8 mouse cellular contexts compared by ENCODE assay signal in genomic region chr10:128188242-128188877, GRCm38 (mm10). TPM values are rescaled to one million over a fixed set of nuclear protein-coding genes. Genes with fewer than 3 reads are reported as not detected.
DNase-seq lines count a peak whose midpoint lies in the region; ATAC-seq and TF ChIP-seq lines count a peak whose summit lies in the region.

No protein-coding gene starts in this region.

- intact Hi-C loops in heart, postnatal 10 days (cut with DNase I) = loop anchor here (5.0 kb wide), 1 partner anchor 231 kb away; no protein-coding TSS in a partner anchor
- intact Hi-C loops in left cerebral cortex, adult 2 months (cut with DNase I) = loop anchor here (2.0 to 5.0 kb wide), 3 partner anchors 98 to 241 kb away; partner anchors contain the start of genes Baz2a and Prim1

- H3K4me3 ChIP-seq in hindbrain, embryonic 11.5 days (ENCODE audit: low read depth, low read length) = no peak overlapping the region
- H3K4me3 ChIP-seq in hindbrain, embryonic 16.5 days (ENCODE audit: low read length) = no peak overlapping the region
- no peak overlapping the region for H3K4me3 ChIP-seq in left cerebral cortex, adult 2 months

- WGBS in hindbrain, embryonic 11.5 days = 45% methylated on average over 2 of the region's 2 CpGs
- 40% methylated on average over 2 of the region's 2 CpGs for whole genome bisulfite sequencing in hindbrain, embryonic 16.5 days

- no peaks in the 10 kb centered on the region for H3K36me3 ChIP-seq in hindbrain, embryonic 11.5 days (ENCODE audit: control insufficient read depth, insufficient read depth, low read length)
- no peaks in the 10 kb centered on the region for H3K36me3 ChIP-seq in hindbrain, embryonic 16.5 days (ENCODE audit: control insufficient read depth, insufficient read depth, low read length)

- H3K4me2 ChIP-seq in hindbrain, embryonic 11.5 days (replicated peaks; ENCODE audit: low read depth, low read length) = no peak overlapping the region
- H3K4me2 ChIP-seq in hindbrain, embryonic 16.5 days (ENCODE audit: low read length) = no peak overlapping the region

- no peaks in the 10 kb centered on the region for H3K4me1 ChIP-seq in hindbrain, embryonic 11.5 days (replicated peaks; ENCODE audit: control insufficient read depth, insufficient read depth, low read length)
- no peaks in the 10 kb centered on the region for H3K4me1 ChIP-seq in hindbrain, embryonic 16.5 days (ENCODE audit: control insufficient read depth, insufficient read depth, low read depth, low read length)

- no peak overlapping the region for H3K9ac ChIP-seq in hindbrain, embryonic 11.5 days (ENCODE audit: low read depth, low read length)
- no peak overlapping the region for H3K9ac ChIP-seq in hindbrain, embryonic 16.5 days (ENCODE audit: low read depth, low read length)

- no peaks in the 10 kb centered on the region for H3K9me3 ChIP-seq in hindbrain, embryonic 11.5 days (ENCODE audit: control insufficient read depth, low read length)
- no peaks in the 10 kb centered on the region for H3K9me3 ChIP-seq in hindbrain, embryonic 16.5 days (ENCODE audit: control insufficient read depth, low read length)

- H3K27me3 ChIP-seq in hindbrain, embryonic 11.5 days (ENCODE audit: control insufficient read depth, insufficient read depth, low read length) = no peaks in the 10 kb centered on the region
- no peaks in the 10 kb centered on the region for H3K27me3 ChIP-seq in hindbrain, embryonic 16.5 days (replicated peaks; ENCODE audit: control insufficient read depth, insufficient read depth, low read length)

- peak; percentile 84 for DNase-seq in hindbrain, embryonic 11.5 days (ENCODE audit: low spot score)
- DNase-seq in adrenal gland, adult 18-20 months (ENCODE audit: low spot score in 2 of 2) = peak; percentile 70 to 77
- DNase-seq in embryo, embryonic 11.5 days (ENCODE audit: low read depth, low spot score) = peak; percentile 67
- DNase-seq in heart, postnatal 10 days = peak; percentile 80 to 86
- peak; percentile 70 to 75 for DNase-seq in left cerebral cortex, adult 2 months (ENCODE audit: extremely low spot score in 1 of 2, low spot score in 2 of 2)
- peak; percentile 83 for DNase-seq in mesoderm, embryonic 11.5 days (ENCODE audit: low read depth, low spot score)
- DNase-seq in spleen, postnatal 36 days (ENCODE audit: low spot score in 2 of 2) = peak; percentile 54 to 67

- TF ChIP-seq CTCF in left cerebral cortex, adult 2 months (IDR thresholded peaks at IDR 0.05) = peak; percentile 88

- H3K27ac ChIP-seq in hindbrain, embryonic 11.5 days (ENCODE audit: low read depth, low read length) = no peak overlapping the region
- H3K27ac ChIP-seq in hindbrain, embryonic 16.5 days (ENCODE audit: low read depth, low read length) = no peak overlapping the region
- no peak overlapping the region for H3K27ac ChIP-seq in left cerebral cortex, adult 2 months

- no peak for ATAC-seq in hindbrain, embryonic 11.5 days (ENCODE audit: low FRiP score)
- no peak for ATAC-seq in hindbrain, embryonic 16.5 days

RNA-seq across cellular contexts. Expression of gene Gls2, which starts 5.9 kb away (rescaled TPM):
- 1.3 and 1.5 TPM in 2 replicates for polyA plus RNA-seq in hindbrain, embryonic 11.5 days (2014; fragmentation: Nextera tagmentation; extraction: Ambion mirVana)
- polyA plus RNA-seq in hindbrain, embryonic 16.5 days (2015; fragmentation: Nextera tagmentation; extraction: Ambion mirVana) = 1.8 and 2.4 TPM in 2 replicates
- 1 to 10 TPM; 2.9 TPM for total RNA-seq in adrenal gland, adult 18-20 months (2021)
- under 1 TPM; 0.64 to 0.67 TPM for total RNA-seq in heart, postnatal 10 days (2021)
- 10 to 100 TPM; 36.2 to 37.1 TPM for total RNA-seq in left cerebral cortex, adult 2 months (2021)

RNA-seq across cellular contexts. Expression of gene Rbms2, which starts 8.3 kb away (rescaled TPM):
- polyA plus RNA-seq in hindbrain, embryonic 11.5 days (2014; fragmentation: Nextera tagmentation; extraction: Ambion mirVana) = 18.9 and 19.5 TPM in 2 replicates
- 8.2 and 10.7 TPM in 2 replicates for polyA plus RNA-seq in hindbrain, embryonic 16.5 days (2015; fragmentation: Nextera tagmentation; extraction: Ambion mirVana)
- 100 to 1,000 TPM in 1 of 2 experiments, 10 to 100 TPM in 1; 90.1 to 106 TPM for total RNA-seq in adrenal gland, adult 18-20 months (2021)
- 10 to 100 TPM; 82.8 to 91.0 TPM for total RNA-seq in heart, postnatal 10 days (2021)
- total RNA-seq in left cerebral cortex, adult 2 months (2021) = 10 to 100 TPM; 15.6 to 16.4 TPM

RNA-seq across cellular contexts. Expression of gene Spryd4, which starts 23.2 kb away (rescaled TPM):
- 25.2 and 31.1 TPM in 2 replicates for polyA plus RNA-seq in hindbrain, embryonic 11.5 days (2014; fragmentation: Nextera tagmentation; extraction: Ambion mirVana)
- 23.6 and 25.5 TPM in 2 replicates for polyA plus RNA-seq in hindbrain, embryonic 16.5 days (2015; fragmentation: Nextera tagmentation; extraction: Ambion mirVana)
- 10 to 100 TPM; 15.4 to 17.7 TPM for total RNA-seq in adrenal gland, adult 18-20 months (2021)
- total RNA-seq in heart, postnatal 10 days (2021) = 10 to 100 TPM; 42.1 to 44.6 TPM
- total RNA-seq in left cerebral cortex, adult 2 months (2021) = 10 to 100 TPM in 1 of 2 experiments, 1 to 10 TPM in 1; 9.5 to 10.4 TPM

RNA-seq across cellular contexts. Expression of gene Mip, which starts 37.3 kb away (rescaled TPM):
- 0.11 TPM in 1 of 2 replicates, not detected in the other for polyA plus RNA-seq in hindbrain, embryonic 11.5 days (2014; fragmentation: Nextera tagmentation; extraction: Ambion mirVana)
- 0.11 and 0.24 TPM in 2 replicates for polyA plus RNA-seq in hindbrain, embryonic 16.5 days (2015; fragmentation: Nextera tagmentation; extraction: Ambion mirVana)
- total RNA-seq in adrenal gland, adult 18-20 months (2021) = not detected
- total RNA-seq in heart, postnatal 10 days (2021) = not detected
- not detected for total RNA-seq in left cerebral cortex, adult 2 months (2021)

RNA-seq across cellular contexts. Expression of gene Timeless, which starts 43.5 kb away (rescaled TPM):
- 43.1 and 43.8 TPM in 2 replicates for polyA plus RNA-seq in hindbrain, embryonic 11.5 days (2014; fragmentation: Nextera tagmentation; extraction: Ambion mirVana)
- polyA plus RNA-seq in hindbrain, embryonic 16.5 days (2015; fragmentation: Nextera tagmentation; extraction: Ambion mirVana) = 19.7 and 22.4 TPM in 2 replicates
- 1 to 10 TPM; 3.9 to 5.4 TPM for total RNA-seq in adrenal gland, adult 18-20 months (2021)
- total RNA-seq in heart, postnatal 10 days (2021) = 10 to 100 TPM; 11.5 to 17.3 TPM
- total RNA-seq in left cerebral cortex, adult 2 months (2021) = 1 to 10 TPM; 8.2 to 9.1 TPM

Comparison
In these comparisons a context has a peak if more than half of its experiments do, and no peak if none do; other contexts are left out.
1. RNA of gene Gls2, which starts 5.9 kb away (total RNA-seq): 36.2 to 37.1 TPM in left cerebral cortex, adult 2 months; 2.9 TPM in adrenal gland, adult 18-20 months and 0.64 to 0.67 TPM in heart, postnatal 10 days; every median in the first group is over 4 times any median in the second.
2. RNA of gene Rbms2, which starts 8.3 kb away (total RNA-seq): 90.1 to 106 TPM in adrenal gland, adult 18-20 months and 82.8 to 91.0 TPM in heart, postnatal 10 days; 15.6 to 16.4 TPM in left cerebral cortex, adult 2 months; every median in the first group is over 4 times any median in the second.
3. Peak in every context shown above with its lines, with median percentiles within 50 percentile points of each other: DNase-seq.